Mouse (Mus musculus) urinary bladder, postnatal 14 days (tissue): ENCODE measurements around the gene 2410137M14Rik.
A peak's percentile ranks its signal among the peaks of the same experiment; 100 is the strongest.
"Not testable (repeated sequence)": the region's sequence is repeated elsewhere in the genome, so short reads cannot be mapped to it uniquely, and the experiment has no call there.

ENCODE experiments used
- DNase-seq: peaks from one replicate; pipeline ENCODE4 v3.0.0; 2021; ENCODE audit warnings: low spot score

Gene 2410137M14Rik

GRCm38 (mm10) chr17:36993770-36994325 is 12.8 kb upstream of the 2410137M14Rik start:
- DNase-seq, result no peak

GRCm38 (mm10) chr17:36992336-36993104 is 11.5 kb upstream of the 2410137M14Rik start:
- DNase-seq, result no peak

DNA sequence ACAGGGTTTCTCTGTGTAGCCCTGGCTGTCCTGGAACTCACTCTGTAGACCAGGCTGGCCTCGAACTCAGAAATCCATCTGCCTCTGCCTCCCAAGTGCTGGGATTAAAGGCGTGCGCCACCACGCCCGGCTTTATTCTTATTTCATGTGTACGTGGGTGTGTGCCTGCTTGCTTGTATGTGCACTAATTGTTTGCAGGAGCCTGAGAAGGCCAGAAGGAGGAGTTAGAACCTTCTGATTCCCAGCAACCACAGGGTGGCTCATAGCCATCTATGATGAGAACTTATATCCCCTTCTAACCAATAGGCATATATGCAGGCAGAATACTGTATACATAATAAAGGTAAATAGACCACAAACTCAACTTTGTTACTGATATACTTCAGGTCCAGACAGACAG is 9.6 kb upstream of the 2410137M14Rik start:
- not testable (repeated sequence) for DNase-seq

DNA sequence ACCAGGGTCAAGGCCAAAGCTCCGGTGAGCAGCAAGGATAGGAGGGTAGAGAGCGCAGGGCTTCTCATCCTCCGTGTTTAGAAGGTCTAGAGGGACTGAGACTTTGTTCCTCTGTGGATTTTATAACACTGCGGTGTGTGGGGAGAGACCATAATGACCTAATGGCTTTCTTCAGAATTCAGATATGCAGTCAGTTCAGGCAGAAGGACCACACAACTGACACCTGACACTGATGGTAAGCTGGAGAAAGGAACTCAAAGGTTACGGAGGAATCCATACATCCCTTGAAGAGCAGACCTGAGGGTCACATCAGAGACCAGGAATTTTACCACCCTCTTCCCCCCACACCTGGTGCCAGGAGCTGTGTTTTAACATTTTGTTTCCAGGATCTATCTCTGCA is 8.4 kb upstream of the 2410137M14Rik start, which contains the start of gene H2-M5:
Gene H2-M5 (minus strand): TSS at position 101 of the 400 bp plus-strand sequence.
- no peak for DNase-seq

DNA sequence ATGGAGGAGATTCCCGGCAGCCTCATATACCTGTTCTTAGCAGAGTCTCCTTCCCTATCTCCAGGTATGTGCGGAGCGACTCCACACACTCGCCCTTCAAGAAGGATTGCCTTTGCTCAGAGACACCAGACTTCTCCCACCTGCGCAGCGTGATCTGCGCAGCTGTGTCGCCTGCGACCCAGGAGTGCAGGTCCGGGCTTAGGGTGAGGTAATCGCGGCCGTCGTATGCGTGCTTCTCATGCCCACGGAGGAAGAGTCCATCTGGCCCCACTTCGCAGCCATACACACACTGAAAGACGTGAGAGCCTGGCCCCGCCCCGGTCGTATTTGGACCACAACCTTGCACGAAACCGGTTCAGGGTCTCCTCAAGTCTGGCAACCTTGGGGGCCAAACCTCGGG is 7.4 kb upstream of the 2410137M14Rik start:
- no peak for DNase-seq

GRCm38 (mm10) chr17:36982253-36983155 is 1.5 kb upstream of the 2410137M14Rik start:
- no peak for DNase-seq

- DNase-seq, result no peak
These were observed 808 bp upstream of the 2410137M14Rik start for GRCm38 (mm10) chr17:36981845-36982244.

DNA sequence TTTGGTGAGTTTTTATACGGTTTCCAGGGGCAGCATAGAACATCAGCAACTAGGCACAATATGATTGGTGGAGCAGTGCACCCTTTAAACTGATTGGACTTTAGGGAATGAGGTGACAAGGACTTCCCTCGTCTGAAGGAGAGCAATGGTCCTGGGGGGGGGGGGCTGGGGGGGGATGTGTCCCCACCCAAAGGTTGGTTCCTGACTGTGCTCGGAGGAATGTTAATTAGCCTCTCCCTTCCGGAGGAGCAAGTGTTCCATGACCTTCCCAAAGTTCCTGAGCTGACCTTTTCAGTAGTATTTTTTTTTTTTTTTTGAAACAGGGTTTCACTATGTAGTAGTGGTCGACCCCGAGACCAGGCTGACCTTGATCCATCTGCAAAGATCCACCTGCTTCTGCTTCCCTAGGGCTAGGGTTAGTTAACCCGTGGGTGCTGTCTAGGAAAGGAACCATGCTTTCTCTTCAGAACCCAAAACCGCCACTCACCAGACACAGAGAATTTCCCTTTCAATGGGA is 7.7 kb downstream of the 2410137M14Rik start:
- no peak for DNase-seq

- DNase-seq, result no peak
These were observed 8.2 kb downstream of the 2410137M14Rik start for GRCm38 (mm10) chr17:36972791-36973190.

- DNase-seq, result no peak
These were observed 9.7 kb downstream of the 2410137M14Rik start for GRCm38 (mm10) chr17:36971172-36971850.

DNA sequence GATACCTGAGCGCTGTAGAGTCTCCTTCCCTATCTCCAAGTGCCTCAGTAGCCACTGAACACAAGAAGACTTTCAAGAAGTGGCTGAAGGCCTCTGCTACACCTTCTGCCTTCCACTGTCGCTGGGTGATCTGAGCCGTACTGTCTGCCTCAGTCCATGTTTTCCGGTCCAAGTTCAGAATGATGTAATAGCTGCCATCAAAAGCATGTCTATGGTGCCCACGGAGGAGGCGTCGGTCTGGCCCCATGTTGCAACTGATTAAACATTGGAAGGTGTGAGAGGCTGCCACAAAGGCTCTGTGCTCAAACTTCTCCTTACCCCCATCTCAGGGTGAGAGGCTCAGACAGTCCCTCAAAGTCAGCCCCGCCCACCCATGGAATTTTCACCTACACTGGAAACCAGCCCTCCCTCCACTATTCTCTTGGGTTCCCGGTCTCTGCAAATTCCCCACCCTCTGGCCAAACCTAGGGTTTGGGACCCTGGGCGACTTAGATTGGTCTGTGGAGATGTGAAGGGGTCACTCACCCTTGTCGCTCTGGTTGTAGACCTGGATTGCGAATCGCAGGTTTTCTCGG is 10.6 kb downstream of the 2410137M14Rik start:
- DNase-seq, result no peak

DNA sequence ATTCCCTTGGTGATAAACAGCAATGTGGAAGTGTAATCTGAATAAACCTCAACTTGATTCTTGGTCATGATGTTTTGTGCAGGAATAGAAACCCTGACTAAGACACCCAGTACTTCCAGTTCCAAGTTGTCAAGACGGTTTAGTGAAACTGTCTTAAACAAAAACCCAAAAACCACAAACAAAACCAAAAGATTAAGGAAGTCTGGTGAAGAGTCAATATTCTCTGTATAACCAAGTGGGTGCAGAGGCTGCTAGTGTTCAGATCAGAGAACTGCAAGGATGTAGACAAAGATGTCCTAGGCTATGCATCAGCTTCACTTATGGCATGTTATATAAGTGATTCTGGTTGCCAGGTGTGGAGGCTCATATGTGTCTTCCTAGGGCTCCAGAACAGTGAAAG is 14.2 kb downstream of the 2410137M14Rik start:
- no peak for DNase-seq

- no peak for DNase-seq
These were observed 19.9 kb downstream of the 2410137M14Rik start for GRCm38 (mm10) chr17:36961125-36961524.

GRCm38 (mm10) chr17:36958884-36959283 is 22.2 kb downstream of the 2410137M14Rik start:
- DNase-seq, result no peak

DNA sequence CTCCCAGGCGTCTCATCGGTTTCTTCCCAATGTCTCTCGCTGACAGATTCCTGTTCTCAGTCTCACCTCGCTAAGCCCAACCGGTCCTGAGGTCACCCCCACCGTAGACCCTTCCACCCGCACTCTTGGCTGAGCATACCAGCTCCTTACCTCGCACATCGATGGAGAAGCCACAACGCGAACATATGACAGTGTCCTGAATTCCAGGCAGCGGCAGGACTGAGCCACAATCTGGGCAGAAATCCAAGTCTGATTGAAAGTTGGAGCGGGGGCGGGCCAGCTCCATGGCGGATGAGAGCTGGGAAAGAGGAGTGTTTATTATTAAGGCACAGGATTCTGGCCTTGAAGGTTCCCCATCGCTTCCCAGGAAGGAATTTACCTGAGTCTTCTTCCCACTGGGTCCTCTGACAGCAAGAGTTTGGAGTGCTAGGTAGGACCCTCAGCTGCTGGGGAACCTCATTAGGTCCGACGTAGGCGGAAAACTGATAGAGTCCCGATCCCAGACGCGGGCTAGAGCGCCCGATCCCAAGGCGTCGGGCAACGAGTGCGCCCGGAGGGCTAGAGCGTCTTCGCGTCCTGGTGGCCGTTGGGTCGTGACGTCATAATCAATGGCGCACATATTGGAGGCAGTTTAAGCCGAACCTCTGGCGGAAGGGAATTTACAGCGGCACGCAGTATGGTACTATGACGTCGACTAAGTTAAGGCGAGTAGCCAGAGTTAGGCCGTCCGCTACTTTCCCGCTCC is 22.9 kb downstream of the 2410137M14Rik start, which contains the start of the genes Znrd1 and Znrd1as:
Gene Znrd1 (minus strand): TSS at position 561 of the 745 bp plus-strand sequence.
Gene Znrd1as (plus strand): TSS at position 594 of the 745 bp plus-strand sequence.
- peak; percentile 95 for DNase-seq

DNA sequence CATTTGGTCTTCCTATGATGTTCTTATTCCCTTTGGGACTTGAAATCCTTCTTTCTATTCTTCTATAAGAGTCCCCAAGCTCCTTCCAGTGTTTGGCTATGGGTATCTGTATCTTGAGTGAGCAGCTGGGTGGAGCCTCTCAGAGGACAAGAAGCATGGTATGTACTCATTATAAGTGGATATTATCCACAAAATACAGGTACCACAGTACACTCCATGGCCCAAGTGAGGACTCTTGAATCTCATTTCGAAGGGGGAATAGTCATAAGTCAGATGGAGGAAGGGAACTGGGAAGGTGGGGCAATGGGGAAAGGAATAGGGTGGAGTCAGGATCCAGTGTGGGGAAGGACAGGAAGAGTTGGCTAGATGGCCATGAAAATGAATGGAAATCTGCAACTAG is 28.0 kb downstream of the 2410137M14Rik start:
- DNase-seq, result no peak

DNA sequence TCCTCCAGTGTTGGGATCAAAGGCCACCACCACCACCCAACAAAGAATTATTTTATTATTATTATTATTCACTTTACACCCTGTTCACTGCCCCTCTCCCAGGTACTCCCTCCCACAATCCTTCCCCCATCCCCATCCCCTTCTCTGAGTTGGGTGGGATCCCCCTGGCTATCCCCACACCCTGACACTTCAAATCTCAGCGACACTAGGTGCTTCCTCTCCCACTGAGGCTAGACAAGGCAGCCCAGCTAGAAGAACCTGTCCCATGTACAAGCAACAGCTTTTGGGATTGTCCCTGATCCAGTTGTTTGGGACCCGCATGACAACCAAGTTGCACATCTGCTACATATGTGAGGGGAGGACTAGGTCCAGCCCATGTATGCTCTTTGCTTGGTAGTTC is 28.4 kb downstream of the 2410137M14Rik start:
- no peak for DNase-seq

DNA sequence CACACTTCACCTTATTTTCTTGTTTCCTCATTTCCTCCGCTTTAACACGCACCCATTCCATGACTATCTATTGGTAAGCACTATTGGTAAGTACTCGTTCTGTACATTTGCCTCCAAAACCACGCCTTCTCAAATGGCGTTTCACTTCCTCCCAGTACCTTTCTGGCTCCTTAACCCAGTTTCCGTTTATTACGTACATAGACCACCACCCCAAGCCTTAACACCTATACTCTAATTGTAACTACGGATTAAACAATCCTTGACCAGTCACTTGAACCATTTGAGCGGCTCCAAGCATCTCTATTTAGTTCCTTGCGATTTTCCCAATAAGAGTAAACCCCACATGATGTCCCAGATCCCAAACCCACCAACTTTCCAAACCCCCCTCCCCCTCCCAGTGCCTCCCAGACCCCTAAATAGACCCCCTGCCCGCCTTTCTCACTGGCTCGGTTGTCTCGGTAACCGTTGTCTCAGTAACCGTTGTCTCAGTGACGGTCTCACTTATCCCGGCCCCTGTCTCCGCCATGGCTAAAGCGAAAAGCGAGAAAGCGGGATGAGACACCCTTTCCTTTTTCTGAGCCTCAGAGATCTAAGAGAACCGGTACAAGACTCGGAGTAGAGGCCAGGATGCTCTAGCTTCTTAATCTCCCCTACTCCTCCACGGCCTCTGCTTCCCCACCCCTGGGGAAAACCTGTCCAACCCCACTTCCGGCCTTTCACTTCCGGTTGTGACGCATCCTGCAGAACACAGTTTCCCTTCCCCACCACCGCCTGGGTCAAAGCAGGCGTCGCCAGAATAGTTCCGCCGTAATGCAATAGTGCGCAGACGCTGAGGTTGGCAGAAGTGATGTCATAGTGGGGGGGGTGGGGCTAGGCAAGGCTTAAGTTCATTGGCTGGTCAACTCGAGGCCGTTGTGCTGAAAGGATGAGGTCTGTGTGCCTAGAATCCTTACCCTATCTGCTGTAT is 29.8 kb downstream of the 2410137M14Rik start, which contains the start of gene Ppp1r11:
Gene Ppp1r11 (minus strand): TSS at position 761 of the 967 bp plus-strand sequence.
- peak; percentile 96 for DNase-seq

GRCm38 (mm10) chr17:36949265-36949664 is 31.8 kb downstream of the 2410137M14Rik start:
- DNase-seq, result no peak
